In genomic region chr1:168241316-168241715, GRCm38 (mm10) we compare ENCODE assay signal across 11 mouse cellular contexts.
DNase-seq lines count a peak whose midpoint lies in the region; ATAC-seq and TF ChIP-seq lines count a peak whose summit lies in the region.
"Had no signal": no experiment of that assay in that cellular context is flagged by ENCODE, and none has a peak within 500 bp of the region (broad histone marks: within the 10 kb centered on the region; RNA-seq: fewer than 3 reads in every experiment).

No protein-coding gene starts in this region.

- intact Hi-C loops in left cerebral cortex, adult 2 months (cut with DNase I) = no loop called here
- intact Hi-C loops in left cerebral cortex, postnatal 25 days (cut with DNase I) = no loop called here

- H3K36me3 ChIP-seq in heart, embryonic 10.5 days = no peaks in the 10 kb centered on the region
- no peaks in the 10 kb centered on the region for H3K36me3 ChIP-seq in hindbrain, embryonic 15.5 days
- H3K36me3 ChIP-seq: limb, embryonic 15.5 days had no signal

- peaks cover 56% of the 10 kb centered on the region for H3K4me1 ChIP-seq in heart, embryonic 10.5 days
- peaks cover 69% of the 10 kb centered on the region for H3K4me1 ChIP-seq in hindbrain, embryonic 15.5 days (replicated peaks)
- H3K4me1 ChIP-seq in olfactory bulb, adult 2 months (ENCODE audit: control insufficient read depth, insufficient read depth, low read length) = peaks cover 34% of the 10 kb centered on the region

- H3K27me3 ChIP-seq in heart, embryonic 10.5 days (ENCODE audit: insufficient read depth, poor library complexity, severe bottlenecking) = no peaks in the 10 kb centered on the region
- no peaks in the 10 kb centered on the region for H3K27me3 ChIP-seq in hindbrain, embryonic 15.5 days
- H3K27me3 ChIP-seq: limb, embryonic 15.5 days had no signal

- H3K9ac ChIP-seq in hindbrain, embryonic 15.5 days = no peak overlapping the region
- H3K9ac ChIP-seq: limb, embryonic 15.5 days had no signal

- 39% methylated on average over 7 of the region's 7 CpGs for WGBS in heart, embryonic 10.5 days
- 22% methylated on average over 7 of the region's 7 CpGs for WGBS in hindbrain, embryonic 15.5 days
- 14% methylated on average over 7 of the region's 7 CpGs for WGBS in olfactory bulb, adult 2 months

- TF ChIP-seq POLR2A in olfactory bulb, adult 2 months (IDR thresholded peaks at IDR 0.05; ENCODE audit: insufficient read depth, low read depth, low read length) = no peak

- no peak for TF ChIP-seq CTCF in left cerebral cortex, adult 2 months (IDR thresholded peaks at IDR 0.05)
- no peak for TF ChIP-seq CTCF in olfactory bulb, adult 2 months (IDR thresholded peaks at IDR 0.05; ENCODE audit: insufficient read depth, low read depth, low read length)

- peak overlapping the region; percentile 13; the same call in 1 of the 2 replicates for H3K4me2 ChIP-seq in hindbrain, embryonic 15.5 days
- H3K4me2 ChIP-seq: limb, embryonic 15.5 days had no signal

- DNase-seq in heart, embryonic 10.5 days (ENCODE audit: low spot score) = no peak
- DNase-seq in heart, postnatal 4 days = no peak
- DNase-seq in left cerebral cortex, adult 2 months (ENCODE audit: extremely low spot score in 1 of 2, low spot score in 2 of 2) = no peak
- DNase-seq in left cerebral cortex, postnatal 25 days (ENCODE audit: low spot score in 2 of 2) = no peak
- no peak for DNase-seq in adrenal gland, adult 2 months
- no peak for DNase-seq in layer of hippocampus, postnatal 10 days (ENCODE audit: low spot score in 2 of 2)
- DNase-seq: adrenal gland, postnatal 25 days; kidney, adult 2 months had no signal

- no peaks in the 10 kb centered on the region for H3K9me3 ChIP-seq in heart, embryonic 10.5 days
- H3K9me3 ChIP-seq in hindbrain, embryonic 15.5 days = no peaks in the 10 kb centered on the region
- H3K9me3 ChIP-seq: limb, embryonic 15.5 days had no signal

- ATAC-seq in hindbrain, embryonic 15.5 days (ENCODE audit: low FRiP score, low read depth) = no peak

- H3K27ac ChIP-seq in heart, embryonic 10.5 days = peak overlapping the region; percentile 56; the same call in 1 of the 2 replicates
- H3K27ac ChIP-seq in left cerebral cortex, adult 2 months = 0 out of 2 replicates have a peak overlapping the region, but pooled peaks have one; percentile 44
- H3K27ac ChIP-seq in hindbrain, embryonic 15.5 days (replicated peaks) = 0 out of 2 replicates have a peak overlapping the region, but pooled peaks have one; percentile 44
- peak overlapping the region; percentile 53; the same call in 1 of the 2 replicates for H3K27ac ChIP-seq in olfactory bulb, adult 2 months (ENCODE audit: insufficient read depth, low read depth, low read length)
- H3K27ac ChIP-seq: limb, embryonic 15.5 days had no signal

- no peak overlapping the region for H3K4me3 ChIP-seq in heart, embryonic 10.5 days
- H3K4me3 ChIP-seq in left cerebral cortex, adult 2 months = no peak overlapping the region
- H3K4me3 ChIP-seq in hindbrain, embryonic 15.5 days = no peak overlapping the region
- no peak overlapping the region for H3K4me3 ChIP-seq in olfactory bulb, adult 2 months (ENCODE audit: insufficient read depth, low read depth, low read length)
- H3K4me3 ChIP-seq: limb, embryonic 15.5 days had no signal
